Mouse (Mus musculus): Measurements from ENCODE around the gene Enoph1.

Enoph1 gene

DNA sequence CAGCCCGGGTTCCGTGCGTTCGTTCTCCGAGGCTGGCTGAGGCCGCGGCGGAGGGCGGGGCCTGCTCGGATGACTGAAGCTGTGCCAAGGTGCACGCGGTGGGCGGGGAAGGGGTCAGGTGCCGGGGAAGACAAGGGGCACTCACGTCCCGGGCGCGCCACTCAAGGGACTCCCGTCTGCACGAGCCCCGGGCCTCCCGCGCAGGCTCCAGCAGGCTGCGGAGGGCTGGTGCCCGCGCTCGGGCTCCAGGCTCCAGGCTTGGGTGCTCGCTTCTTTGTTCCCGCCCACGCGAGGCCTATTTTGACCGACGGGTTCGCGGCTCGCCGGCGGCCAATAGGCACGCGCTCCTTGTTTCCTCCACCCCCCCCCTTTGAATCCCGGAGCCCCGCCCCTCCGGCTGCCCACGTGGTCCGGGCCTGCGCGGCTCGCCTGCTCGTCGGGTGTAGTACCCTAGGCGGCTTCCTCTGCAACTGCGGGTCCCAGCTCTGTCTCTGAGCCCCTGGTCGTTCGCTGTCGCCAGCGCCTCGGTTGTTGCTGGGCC is at the start of gene Enoph1, which contains the start of gene Hnrnpdl:
Gene Enoph1, plus strand, starts transcription at position 384 of the 541 bp plus-strand sequence.
Gene Hnrnpdl, minus strand, starts transcription at position 63 of the 541 bp plus-strand sequence.
- Histone ChIP-seq H3K36me3 (ENCODE audit: insufficient read depth, low read length) (peaks cover 48% of the 10 kb centered on the region), H3K9me3 (ENCODE audit: low read length) (no peaks in the 10 kb centered on the region), H3K4me3 (replicated peaks; ENCODE audit: low read length) (peak within 1 kb of the TSS; percentile 98), H3K27me3 (ENCODE audit: insufficient read depth, low read length) (no peaks in the 10 kb centered on the region), H3K4me1 (replicated peaks; ENCODE audit: low read depth, low read length) (peaks cover 57% of the 10 kb centered on the region)
- TF ChIP-seq POU5F1 (IDR thresholded peaks at IDR 0.05; ENCODE audit: borderline replicate concordance, low read length) (no peak), CTCF (conservative IDR thresholded peaks at IDR 0.05; ENCODE audit: low read length) (no peak), NANOG (IDR thresholded peaks at IDR 0.05; ENCODE audit: borderline replicate concordance, low read length) (no peak)

DNA sequence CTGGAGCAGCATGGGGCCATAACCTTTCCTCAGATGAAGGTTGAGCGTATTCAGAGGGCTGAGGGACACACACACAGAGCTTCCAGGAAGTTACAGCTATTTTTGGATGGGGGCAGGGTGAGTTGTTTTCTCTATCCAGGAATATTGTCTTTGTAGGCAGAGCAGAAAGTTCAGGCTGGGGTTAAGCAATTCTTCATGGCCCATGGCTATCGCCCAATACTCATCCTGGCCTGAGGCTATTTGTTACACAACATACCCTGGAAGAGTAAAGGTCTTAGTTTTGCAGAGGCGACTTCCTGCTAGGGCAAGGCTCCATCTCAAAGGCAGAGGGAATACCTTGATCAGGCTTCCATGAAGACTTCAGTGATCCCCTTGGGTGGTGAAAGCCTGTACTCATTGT is 45.6 kb upstream of the Enoph1 start:
- Histone ChIP-seq H3K36me3 (ENCODE audit: insufficient read depth, low read length) (no peaks in the 10 kb centered on the region), H3K9me3 (ENCODE audit: low read length) (peaks cover 38% of the 10 kb centered on the region), H3K27me3 (ENCODE audit: insufficient read depth, low read length) (peaks cover 3% of the 10 kb centered on the region; the same call in 1 of the 2 replicates), H3K4me3 (replicated peaks; ENCODE audit: low read length) (no peak overlapping the region), H3K4me1 (replicated peaks; ENCODE audit: low read depth, low read length) (no peaks in the 10 kb centered on the region)
- TF ChIP-seq POU5F1 (IDR thresholded peaks at IDR 0.05; ENCODE audit: borderline replicate concordance, low read length) (no peak), CTCF (conservative IDR thresholded peaks at IDR 0.05; ENCODE audit: low read length) (no peak), NANOG (IDR thresholded peaks at IDR 0.05; ENCODE audit: borderline replicate concordance, low read length) (no peak)

DNA sequence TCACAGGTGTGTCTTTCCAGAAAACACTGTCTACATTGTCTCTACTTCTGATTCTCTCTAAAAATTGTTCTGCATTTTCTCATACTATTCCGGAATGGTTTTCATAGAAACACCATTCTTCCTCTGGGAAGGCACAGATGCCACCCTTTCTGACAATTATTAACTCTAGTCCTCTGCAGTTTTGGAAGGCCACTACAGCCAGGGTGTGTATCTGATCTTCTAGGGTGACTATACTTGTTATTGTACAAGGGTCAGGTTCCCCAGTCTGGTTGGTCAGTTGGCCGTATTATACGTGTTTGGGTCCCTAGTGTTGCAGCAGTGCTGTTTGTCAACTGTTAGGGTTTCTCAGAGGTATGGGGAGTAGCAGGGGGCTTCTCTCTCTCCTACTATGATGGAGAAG is 45.1 kb upstream of the Enoph1 start:
- H3K36me3 ChIP-seq (ENCODE audit: insufficient read depth, low read length): no peaks in the 10 kb centered on the region
- peaks cover under 1% of the 10 kb centered on the region; the same call in 1 of the 2 replicates for H3K4me1 ChIP-seq (replicated peaks; ENCODE audit: low read depth, low read length)
- peaks cover 38% of the 10 kb centered on the region for H3K9me3 ChIP-seq (ENCODE audit: low read length)
- no peak for TF ChIP-seq POU5F1 (IDR thresholded peaks at IDR 0.05; ENCODE audit: borderline replicate concordance, low read length)
- no peak for TF ChIP-seq CTCF (conservative IDR thresholded peaks at IDR 0.05; ENCODE audit: low read length)
- no peak for TF ChIP-seq NANOG (IDR thresholded peaks at IDR 0.05; ENCODE audit: borderline replicate concordance, low read length)
- peaks cover 3% of the 10 kb centered on the region; the same call in 1 of the 2 replicates for H3K27me3 ChIP-seq (ENCODE audit: insufficient read depth, low read length)
- H3K4me3 ChIP-seq (replicated peaks; ENCODE audit: low read length): no peak overlapping the region

- no peaks in the 10 kb centered on the region for H3K36me3 ChIP-seq (ENCODE audit: insufficient read depth, low read length)
- peaks cover 10% of the 10 kb centered on the region for H3K4me1 ChIP-seq (replicated peaks; ENCODE audit: low read depth, low read length)
- peaks cover 6% of the 10 kb centered on the region for H3K27me3 ChIP-seq (ENCODE audit: insufficient read depth, low read length)
- peaks cover 17% of the 10 kb centered on the region for H3K9me3 ChIP-seq (ENCODE audit: low read length)
- H3K4me3 ChIP-seq (replicated peaks; ENCODE audit: low read length): peak overlapping the region; percentile 57
- TF ChIP-seq POU5F1 (IDR thresholded peaks at IDR 0.05; ENCODE audit: borderline replicate concordance, low read length) (no peak), NANOG (IDR thresholded peaks at IDR 0.05; ENCODE audit: borderline replicate concordance, low read length) (no peak), CTCF (conservative IDR thresholded peaks at IDR 0.05; ENCODE audit: low read length) (no peak)
Measured at GRCm38 (mm10) chr5:100000048-100000447, 39.7 kb upstream of the Enoph1 start.

DNA sequence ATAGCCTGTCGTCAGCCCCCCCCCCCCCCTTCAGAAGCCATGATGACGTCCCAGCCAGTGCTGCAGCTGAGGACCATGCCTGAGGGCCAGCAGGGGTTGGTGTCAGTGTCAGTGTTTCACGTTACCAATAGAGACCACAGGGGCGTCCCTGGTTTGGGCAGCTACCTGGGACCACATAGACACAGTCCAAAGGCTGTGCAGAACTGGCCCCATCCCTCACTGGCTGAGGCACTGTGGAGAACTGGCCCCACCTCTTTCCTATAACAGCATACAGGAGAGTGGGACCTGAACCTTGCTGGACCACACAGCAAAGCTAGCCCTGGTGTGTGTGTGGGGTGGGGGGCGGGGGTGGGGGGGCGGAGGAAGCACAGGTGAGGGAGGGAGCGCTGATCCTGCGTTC is 39.3 kb upstream of the Enoph1 start:
- no peak for TF ChIP-seq POU5F1 (IDR thresholded peaks at IDR 0.05; ENCODE audit: borderline replicate concordance, low read length)
- TF ChIP-seq NANOG (IDR thresholded peaks at IDR 0.05; ENCODE audit: borderline replicate concordance, low read length): no peak
- no peak for TF ChIP-seq CTCF (conservative IDR thresholded peaks at IDR 0.05; ENCODE audit: low read length)
- H3K9me3 ChIP-seq (ENCODE audit: low read length): peaks cover 14% of the 10 kb centered on the region
- peaks cover 6% of the 10 kb centered on the region for H3K27me3 ChIP-seq (ENCODE audit: insufficient read depth, low read length)
- no peaks in the 10 kb centered on the region for H3K36me3 ChIP-seq (ENCODE audit: insufficient read depth, low read length)
- no peak overlapping the region for H3K4me3 ChIP-seq (replicated peaks; ENCODE audit: low read length)
- peaks cover 10% of the 10 kb centered on the region for H3K4me1 ChIP-seq (replicated peaks; ENCODE audit: low read depth, low read length)

DNA sequence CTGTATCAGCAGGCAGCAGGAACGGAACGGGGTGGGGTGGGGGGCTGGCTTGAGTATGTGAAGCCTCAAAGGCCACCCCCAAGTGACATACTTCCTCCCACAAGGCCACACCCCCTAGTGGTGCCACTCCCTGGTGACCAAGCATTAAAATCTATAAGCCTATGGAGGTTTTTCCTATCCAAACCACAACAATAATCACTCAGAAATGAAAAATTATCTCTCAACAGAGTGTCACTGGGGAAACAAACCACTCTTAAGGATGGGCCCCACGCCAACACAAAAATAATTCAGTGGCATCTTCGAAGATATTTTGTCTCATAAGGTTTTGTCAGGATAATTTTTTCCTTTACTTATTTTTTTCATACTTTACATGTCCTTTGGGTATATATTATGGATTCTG is 35.9 kb upstream of the Enoph1 start:
- H3K9me3 ChIP-seq (ENCODE audit: low read length): no peaks in the 10 kb centered on the region
- no peak for TF ChIP-seq POU5F1 (IDR thresholded peaks at IDR 0.05; ENCODE audit: borderline replicate concordance, low read length)
- TF ChIP-seq CTCF (conservative IDR thresholded peaks at IDR 0.05; ENCODE audit: low read length): no peak

DNA sequence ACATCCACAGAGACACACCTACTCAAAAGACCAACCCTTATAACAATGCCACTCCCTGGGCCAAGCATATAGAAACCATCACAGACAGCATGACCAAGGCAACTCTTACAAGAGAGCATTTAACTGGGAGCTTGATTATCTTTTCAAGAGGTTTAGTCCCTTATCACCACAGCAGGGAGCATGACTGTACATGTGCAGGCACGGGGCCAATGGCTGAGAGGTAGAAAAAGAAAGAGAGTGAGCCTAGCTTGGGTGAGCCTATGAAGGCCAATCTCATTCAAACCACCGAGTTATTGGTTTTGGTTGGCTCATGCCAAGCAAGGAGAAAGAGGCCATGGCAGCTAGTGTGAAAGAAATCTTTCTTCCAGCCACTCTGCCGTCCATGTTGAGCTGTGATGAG is 34.4 kb upstream of the Enoph1 start:
- TF ChIP-seq POU5F1 (IDR thresholded peaks at IDR 0.05; ENCODE audit: borderline replicate concordance, low read length): no peak
- no peak for TF ChIP-seq NANOG (IDR thresholded peaks at IDR 0.05; ENCODE audit: borderline replicate concordance, low read length)
- TF ChIP-seq CTCF (conservative IDR thresholded peaks at IDR 0.05; ENCODE audit: low read length): no peak
- Histone ChIP-seq H3K27me3 (ENCODE audit: insufficient read depth, low read length) (peaks cover 4% of the 10 kb centered on the region; the same call in 1 of the 2 replicates), H3K36me3 (ENCODE audit: insufficient read depth, low read length) (no peaks in the 10 kb centered on the region), H3K9me3 (ENCODE audit: low read length) (no peaks in the 10 kb centered on the region), H3K4me3 (replicated peaks; ENCODE audit: low read length) (no peak overlapping the region), H3K4me1 (replicated peaks; ENCODE audit: low read depth, low read length) (peaks cover 8% of the 10 kb centered on the region)

More for the DNA sequence above, 35.9 kb upstream of the Enoph1 start:
- Histone ChIP-seq H3K27me3 (ENCODE audit: insufficient read depth, low read length) (peaks cover 4% of the 10 kb centered on the region; the same call in 1 of the 2 replicates), H3K36me3 (ENCODE audit: insufficient read depth, low read length) (no peaks in the 10 kb centered on the region), H3K4me1 (replicated peaks; ENCODE audit: low read depth, low read length) (peaks cover 14% of the 10 kb centered on the region), H3K4me3 (replicated peaks; ENCODE audit: low read length) (no peak overlapping the region)

DNA sequence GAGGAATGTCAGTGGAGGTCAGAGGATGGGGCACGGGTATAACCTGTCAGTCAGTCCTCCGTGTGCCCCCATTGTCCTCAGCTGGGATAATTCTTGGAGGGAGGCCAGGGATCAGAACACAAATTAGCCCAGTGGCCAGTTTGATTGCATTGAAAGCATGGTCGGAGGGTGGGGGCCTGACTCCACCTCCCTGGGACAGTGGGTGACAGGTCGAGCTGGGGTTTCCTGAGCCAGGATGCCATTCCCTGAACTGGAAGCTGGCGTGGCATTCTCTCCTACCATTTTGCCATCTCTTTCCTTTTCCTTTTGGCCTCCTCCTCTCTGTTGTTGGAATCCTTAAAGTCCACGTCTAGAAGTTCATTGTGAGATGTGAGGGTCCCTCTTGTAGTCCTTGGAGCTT is 33.9 kb upstream of the Enoph1 start:
- Histone ChIP-seq H3K4me1 (replicated peaks; ENCODE audit: low read depth, low read length) (peaks cover 6% of the 10 kb centered on the region), H3K27me3 (ENCODE audit: insufficient read depth, low read length) (peaks cover 3% of the 10 kb centered on the region; the same call in 1 of the 2 replicates), H3K4me3 (replicated peaks; ENCODE audit: low read length) (no peak overlapping the region), H3K9me3 (ENCODE audit: low read length) (no peaks in the 10 kb centered on the region), H3K36me3 (ENCODE audit: insufficient read depth, low read length) (no peaks in the 10 kb centered on the region)
- TF ChIP-seq POU5F1 (IDR thresholded peaks at IDR 0.05; ENCODE audit: borderline replicate concordance, low read length): no peak
- TF ChIP-seq CTCF (conservative IDR thresholded peaks at IDR 0.05; ENCODE audit: low read length): no peak
- TF ChIP-seq NANOG (IDR thresholded peaks at IDR 0.05; ENCODE audit: borderline replicate concordance, low read length): no peak

All from E14TG2a.4 (cell line).